19 mouse cellular contexts compared by ENCODE assay signal in genomic region chr13:114685368-114685767, GRCm38 (mm10).
"Had no signal": no experiment of that assay in that cellular context is flagged by ENCODE, and none has a peak within 500 bp of the region (broad histone marks: within the 10 kb centered on the region; RNA-seq: fewer than 3 reads in every experiment).

No protein-coding gene starts in this region.

- ATAC-seq: midbrain, embryonic 13.5 days; midbrain, embryonic 16.5 days had no signal

- H3K4me1 ChIP-seq: midbrain, embryonic 13.5 days; neural tube, embryonic 13.5 days; neural tube, embryonic 15.5 days had no signal

- H3K9me3 ChIP-seq: midbrain, embryonic 13.5 days; neural tube, embryonic 13.5 days; neural tube, embryonic 15.5 days; stomach, embryonic 15.5 days had no signal

- H3K4me3 ChIP-seq: midbrain, embryonic 13.5 days; myocyte; neural tube, embryonic 13.5 days; neural tube, embryonic 15.5 days; stomach, embryonic 15.5 days had no signal

- H3K4me2 ChIP-seq: lung, embryonic 14.5 days; midbrain, embryonic 11.5 days; midbrain, embryonic 13.5 days; neural tube, embryonic 13.5 days; neural tube, embryonic 15.5 days; stomach, embryonic 15.5 days had no signal

- H3K27ac ChIP-seq: liver, embryonic 14.5 days; midbrain, embryonic 13.5 days; neural tube, embryonic 13.5 days; neural tube, embryonic 15.5 days; stomach, embryonic 15.5 days; stomach, postnatal 0 days had no signal

- H3K27me3 ChIP-seq: midbrain, embryonic 13.5 days; neural tube, embryonic 13.5 days; neural tube, embryonic 15.5 days; stomach, embryonic 15.5 days had no signal

- H3K36me3 ChIP-seq: midbrain, embryonic 13.5 days; neural tube, embryonic 13.5 days; neural tube, embryonic 15.5 days; stomach, embryonic 15.5 days had no signal

- DNase-seq: lung, adult 18-20 months; lung, embryonic 14.5 days; lung, postnatal 10 days; lung, postnatal 4 days; right cerebral cortex, adult 18-20 months; right cerebral cortex, postnatal 25 days; right cerebral cortex, postnatal 4 days; thymus, adult 2 months; thymus, postnatal 25 days; thymus, postnatal 4 days had no signal

- H3K9ac ChIP-seq: liver, embryonic 14.5 days; lung, embryonic 14.5 days; midbrain, embryonic 13.5 days; neural tube, embryonic 13.5 days; neural tube, embryonic 15.5 days; stomach, embryonic 15.5 days had no signal
